Mouse (Mus musculus) neural tube, embryonic 15.5 days (tissue): ENCODE measurements at regions not wholly inside any gene's neighbourhood (a gene's known extent, or its start where the extent isn't known, plus 50 kb on each side); places are given as distances from the start of the nearest gene placed in this dataset.

ENCODE experiments used
- ATAC-seq: fragments of 200-750 bp; cut with Nextera tagmentation; 2 replicates; pipeline ENCODE4 v1.8.0; 2017; ENCODE audit warnings: mild to moderate bottlenecking, moderate TSS enrichment, moderate library complexity; ENCODE audit not compliant: low FRiP score
- H3K27ac ChIP-seq: fragments of 300-500 bp; sonication (generic); replicated peaks from 2 replicates; pipeline ENCODE4 v1.5.1; 2015; ENCODE audit warnings: mild to moderate bottlenecking, inconsistent platforms
- H3K27me3 ChIP-seq: fragments of 300-500 bp; sonication (generic); replicated peaks from 2 replicates; pipeline ENCODE4 v1.6.1; 2015; ENCODE audit warnings: inconsistent platforms
- H3K36me3 ChIP-seq: fragments of 300-500 bp; sonication (generic); 2 replicates; pipeline ENCODE4 v1.6.1; 2015; ENCODE audit warnings: inconsistent platforms
- H3K4me1 ChIP-seq: fragments of 300-500 bp; sonication (generic); 2 replicates; pipeline ENCODE4 v1.6.1; 2015; ENCODE audit warnings: inconsistent platforms
- H3K4me2 ChIP-seq: fragments of 300-500 bp; sonication (generic); 2 replicates; pipeline ENCODE4 v1.6.1; 2015; ENCODE audit warnings: inconsistent platforms, mild to moderate bottlenecking, moderate library complexity
- H3K4me3 ChIP-seq: fragments of 300-500 bp; sonication (generic); replicated peaks from 2 replicates; pipeline ENCODE4 v1.5.1; 2015; ENCODE audit warnings: mild to moderate bottlenecking, inconsistent platforms
- H3K9ac ChIP-seq: fragments of 300-500 bp; sonication (generic); replicated peaks from 2 replicates; pipeline ENCODE4 v1.6.1; 2015; ENCODE audit warnings: mild to moderate bottlenecking, inconsistent platforms
- H3K9me3 ChIP-seq: fragments of 300-500 bp; sonication (generic); replicated peaks from 2 replicates; pipeline ENCODE4 v1.6.1; 2016; ENCODE audit warnings: inconsistent platforms
- WGBS: fragments of 180-500 bp; shearing (Covaris S2); methylation state at CpG from one replicate; pipeline ENCODE4 v1.1.7; 2015; ENCODE audit warnings: mixed read lengths; 5-methylcytosine and 5-hydroxymethylcytosine counted together

DNA sequence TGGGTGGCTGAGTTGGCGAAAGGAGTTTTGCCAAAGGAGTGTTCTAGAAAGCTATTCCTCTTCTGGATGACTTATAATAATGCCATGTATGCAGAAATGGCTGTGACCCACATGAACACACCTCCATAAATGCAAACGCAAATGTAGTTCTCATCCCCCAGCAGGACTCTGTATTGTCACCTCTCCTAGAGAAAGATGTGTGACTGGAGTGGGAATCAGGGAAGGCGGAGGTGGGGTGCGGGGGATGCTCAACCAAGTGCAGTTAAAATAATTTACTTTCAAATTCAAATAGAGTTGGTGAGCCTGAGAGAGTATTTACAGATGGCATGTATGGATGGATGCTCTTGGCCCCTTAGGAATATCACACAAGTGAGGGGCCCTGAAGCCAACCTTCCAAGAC, 55.7 kb upstream of the Atp1a1 start:
- H3K27ac ChIP-seq: peak overlapping the region; percentile 67
- no peak for ATAC-seq
- no peaks in the 10 kb centered on the region for H3K27me3 ChIP-seq
- no peak overlapping the region for H3K4me3 ChIP-seq
- 74% methylated on average over 4 of the region's 4 CpGs for WGBS
- no peaks in the 10 kb centered on the region for H3K9me3 ChIP-seq
- H3K4me2 ChIP-seq: no peak overlapping the region
- no peak overlapping the region for H3K9ac ChIP-seq
- no peaks in the 10 kb centered on the region for H3K36me3 ChIP-seq
- peaks cover 19% of the 10 kb centered on the region for H3K4me1 ChIP-seq

DNA sequence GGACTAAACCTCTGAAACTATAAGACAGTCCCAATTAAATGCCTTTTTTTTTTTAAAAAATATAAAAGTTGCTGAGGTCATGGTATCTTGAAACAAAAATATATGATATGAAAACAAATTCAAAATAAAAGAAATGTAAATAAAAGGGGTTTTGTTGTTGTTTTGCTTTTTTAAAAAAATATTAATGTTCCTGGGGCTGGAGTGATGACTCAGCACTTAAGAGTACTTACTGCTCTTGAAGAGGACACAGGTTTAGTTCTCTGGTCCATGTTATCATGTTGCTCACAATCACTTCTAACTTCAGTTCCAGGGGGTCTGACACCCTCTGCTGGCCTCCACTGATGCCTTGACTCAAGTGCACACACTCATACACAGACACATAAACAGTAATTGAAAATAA, 53.5 kb upstream of the Atp1a1 start:
- no peak overlapping the region for H3K9ac ChIP-seq
- no peak for ATAC-seq

DNA sequence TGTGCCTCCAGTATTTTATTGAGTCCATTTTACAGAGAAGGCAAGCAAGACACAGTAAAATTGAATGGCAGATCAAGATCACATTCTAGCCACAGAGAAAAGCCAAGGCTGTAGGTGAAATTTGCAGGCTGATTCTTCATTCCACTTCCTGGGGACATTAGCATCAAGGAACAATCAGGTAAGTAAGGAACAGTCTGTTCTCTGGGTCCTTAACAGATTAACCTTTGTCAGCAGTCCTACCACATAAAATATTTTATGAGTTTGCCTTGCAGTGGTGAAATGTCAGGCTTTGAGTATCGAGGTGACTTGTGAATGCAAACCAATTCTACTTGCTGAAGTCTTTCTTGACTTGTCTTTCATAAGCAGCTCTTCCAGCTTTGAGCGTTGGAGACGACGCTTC, 50.2 kb upstream of the Atp1a1 start:
- peaks cover 8% of the 10 kb centered on the region for H3K4me1 ChIP-seq
- no peak overlapping the region for H3K9ac ChIP-seq
- ATAC-seq: no peak
- no peak overlapping the region for H3K4me2 ChIP-seq
- no peaks in the 10 kb centered on the region for H3K36me3 ChIP-seq
- H3K9me3 ChIP-seq: no peaks in the 10 kb centered on the region
- H3K4me3 ChIP-seq: no peak overlapping the region
- H3K27ac ChIP-seq: no peak overlapping the region
- whole genome bisulfite sequencing: 86% methylated on average over 4 of the region's 4 CpGs
- H3K27me3 ChIP-seq: no peaks in the 10 kb centered on the region

More for the DNA sequence above, 53.5 kb upstream of the Atp1a1 start:
- no peak overlapping the region for H3K4me3 ChIP-seq
- no peaks in the 10 kb centered on the region for H3K36me3 ChIP-seq
- no peaks in the 10 kb centered on the region for H3K9me3 ChIP-seq
- no peak overlapping the region for H3K27ac ChIP-seq
- H3K4me1 ChIP-seq: peaks cover 26% of the 10 kb centered on the region
- H3K27me3 ChIP-seq: no peaks in the 10 kb centered on the region
- no peak overlapping the region for H3K4me2 ChIP-seq
